Mouse (Mus musculus) liver, embryonic 11.5 days (tissue): ENCODE measurements around the gene Rcan2. TPM values are rescaled to one million over a fixed set of nuclear protein-coding genes. Genes with fewer than 3 reads are reported as not detected.
A peak's percentile ranks its signal among the peaks of the same experiment; 100 is the strongest.

Experiments
- ATAC-seq: fragments of 200-750 bp; cut with Nextera tagmentation; replicated peaks from 2 replicates; pipeline ENCODE4 v1.8.0; 2017; ENCODE audit warnings: moderate number of reproducible peaks, mild to moderate bottlenecking, moderate TSS enrichment, moderate library complexity; ENCODE audit not compliant: low FRiP score
- DNase-seq: peaks from one replicate; pipeline ENCODE4 v3.0.0-alpha.2; 2017; ENCODE audit warnings: low spot score
- H3K27ac ChIP-seq: fragments of 300-500 bp; sonication (generic); 2 replicates; pipeline ENCODE4 v1.5.1; 2014; ENCODE audit warnings: mild to moderate bottlenecking, low read depth, low read length, control low read depth
- H3K27me3 ChIP-seq: fragments of 300-500 bp; sonication (generic); replicated peaks from 2 replicates; pipeline ENCODE4 v1.6.1; 2014; ENCODE audit warnings: low read length, mixed read lengths; ENCODE audit not compliant: control insufficient read depth, insufficient read depth
- H3K36me3 ChIP-seq: fragments of 300-500 bp; sonication (generic); 2 replicates; pipeline ENCODE4 v1.6.1; 2014; ENCODE audit warnings: mild to moderate bottlenecking, low read length, moderate library complexity, mixed read lengths; ENCODE audit not compliant: control insufficient read depth, insufficient read depth
- H3K4me1 ChIP-seq: fragments of 300-500 bp; sonication (generic); replicated peaks from 2 replicates; pipeline ENCODE4 v1.6.1; 2014; ENCODE audit warnings: low read length, mixed read lengths; ENCODE audit not compliant: control insufficient read depth, insufficient read depth
- H3K4me2 ChIP-seq: fragments of 300-500 bp; sonication (generic); 2 replicates; pipeline ENCODE4 v1.6.1; 2014; ENCODE audit warnings: mild to moderate bottlenecking, control low read depth, moderate library complexity
- H3K4me3 ChIP-seq: fragments of 300-500 bp; sonication (generic); 2 replicates; pipeline ENCODE4 v1.5.1; 2014; ENCODE audit warnings: low read depth, low read length, control low read depth
- H3K9ac ChIP-seq: fragments of 300-500 bp; sonication (generic); 2 replicates; pipeline ENCODE4 v1.6.1; 2014; ENCODE audit warnings: low read depth, low read length, control low read depth
- H3K9me3 ChIP-seq: fragments of 300-500 bp; sonication (generic); 2 replicates; pipeline ENCODE4 v1.6.1; 2016; ENCODE audit warnings: low read length, inconsistent platforms, mixed read lengths; ENCODE audit not compliant: control insufficient read depth
- WGBS: fragments of 180-500 bp; shearing (Covaris S2); extraction: QIAGEN DNeasy Blood & Tissue Kit; methylation state at CpG from one replicate; pipeline ENCODE4 v1.1.7; 2014; 5-methylcytosine and 5-hydroxymethylcytosine counted together
- polyA plus RNA-seq: library from polyadenylated mRNA; unstranded; fragments of >200 nt; fragmentation: Nextera tagmentation; extraction: Ambion mirVana; gene quantifications from 2 replicates; pipeline ENCODE4 v1.2.1, GENCODE M21; 2014

The Rcan2 gene
- polyA plus RNA-seq, 1 experiment from 2014 or later = 3.4 TPM

- Histone ChIP-seq H3K36me3 (no peaks in the 10 kb centered on the region), H3K27me3 (no peaks in the 10 kb centered on the region), H3K9me3 (no peaks in the 10 kb centered on the region), H3K4me1 (no peaks in the 10 kb centered on the region), H3K9ac (no peak overlapping the region), H3K4me3 (no peak overlapping the region), H3K27ac (no peak overlapping the region), H3K4me2 (no peak overlapping the region)
- no peak for DNase-seq
- WGBS = 71% methylated on average over 7 of the region's 7 CpGs
- ATAC-seq = no peak
These were observed 85.1 kb downstream of the Rcan2 start for GRCm38 (mm10) chr17:43886262-43886661.

DNA sequence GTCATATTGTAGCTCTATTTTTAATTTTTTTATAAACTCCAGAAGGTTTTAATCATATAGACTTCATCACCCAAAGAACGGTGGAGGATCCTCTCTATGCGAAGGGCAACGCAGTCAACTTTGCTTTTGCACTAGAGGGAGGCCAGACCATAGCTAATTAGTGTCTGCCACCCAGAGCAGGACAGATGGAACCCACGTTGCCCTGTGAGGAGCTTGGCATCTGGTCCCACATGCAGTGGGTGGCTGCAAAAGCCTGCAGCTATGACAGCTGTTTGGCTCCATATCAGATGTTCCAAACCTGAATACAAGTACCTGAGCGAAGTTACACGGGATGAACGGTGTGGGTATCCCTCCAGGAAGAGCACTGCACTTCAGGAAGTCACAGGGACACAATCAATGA lies 86.8 kb downstream of the Rcan2 start:
- ATAC-seq = no peak
- Histone ChIP-seq H3K4me3 (no peak overlapping the region), H3K4me1 (no peaks in the 10 kb centered on the region), H3K27me3 (no peaks in the 10 kb centered on the region), H3K4me2 (no peak overlapping the region), H3K27ac (no peak overlapping the region), H3K36me3 (no peaks in the 10 kb centered on the region), H3K9ac (no peak overlapping the region), H3K9me3 (no peaks in the 10 kb centered on the region)
- 80% methylated on average over 7 of the region's 7 CpGs for WGBS
- no peak for DNase-seq

DNA sequence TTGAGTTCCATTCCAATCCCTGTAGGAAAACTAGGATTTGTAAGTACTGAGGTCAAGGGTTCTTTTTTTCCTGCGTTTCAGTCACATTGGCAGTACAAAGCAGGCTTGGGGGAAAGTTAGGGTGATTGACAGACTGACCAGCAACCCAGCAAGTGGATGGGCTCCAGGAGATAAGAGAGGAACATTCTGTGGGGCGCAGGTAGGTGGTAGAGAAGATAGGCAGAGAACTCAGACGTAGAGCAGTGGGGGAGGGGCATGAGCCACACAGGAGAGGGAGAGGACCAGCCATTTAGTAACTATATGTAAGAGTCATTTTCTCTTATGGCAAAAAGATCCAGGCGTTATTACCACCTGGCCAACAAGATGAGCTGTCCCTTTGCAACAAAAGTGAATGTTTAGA lies 96.2 kb downstream of the Rcan2 start:
- peaks cover 6% of the 10 kb centered on the region; the same call in 1 of the 2 replicates for H3K4me1 ChIP-seq
- ATAC-seq (peak; percentile 70; the same call in 1 of the 2 replicates), DNase-seq (no peak)
- H3K4me3 ChIP-seq = no peak overlapping the region
- H3K36me3 ChIP-seq = no peaks in the 10 kb centered on the region
- H3K4me2 ChIP-seq = no peak overlapping the region
- H3K9ac ChIP-seq = no peak overlapping the region
- no peak overlapping the region for H3K27ac ChIP-seq
- H3K9me3 ChIP-seq = no peaks in the 10 kb centered on the region
- no peaks in the 10 kb centered on the region for H3K27me3 ChIP-seq
- 44% methylated on average over 4 of the region's 4 CpGs for WGBS

DNA sequence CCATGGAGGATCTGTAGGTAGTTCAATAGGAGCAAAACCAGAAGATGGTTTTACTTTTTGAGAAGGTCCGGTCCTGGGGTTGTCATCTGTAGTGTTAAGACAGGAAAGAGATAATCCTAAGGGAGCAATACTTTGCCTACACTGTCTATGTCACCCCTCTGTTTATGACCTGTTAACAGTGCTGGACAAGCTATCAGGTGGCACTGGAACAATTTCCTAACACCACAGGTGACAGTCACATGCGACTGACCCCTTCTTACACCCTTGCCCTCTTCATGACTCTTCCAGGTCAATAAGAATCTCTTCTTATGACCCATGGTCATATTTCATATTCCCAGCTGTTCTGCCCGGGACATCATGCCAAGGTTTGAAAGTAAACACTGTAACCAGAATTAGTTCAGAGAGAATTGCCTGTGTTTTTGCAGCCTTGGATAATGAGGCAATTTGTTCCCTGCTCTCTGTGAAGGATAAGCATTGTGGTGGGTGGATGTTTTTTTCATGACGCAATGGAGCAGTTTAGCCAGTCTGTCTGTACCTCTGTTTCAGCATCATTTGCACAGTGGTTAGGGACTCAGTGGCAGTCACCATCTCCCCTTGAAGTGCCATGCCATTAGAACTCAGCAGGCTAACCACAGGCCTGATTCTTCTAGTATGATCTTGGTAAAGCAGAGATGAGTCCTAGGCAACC lies 98.4 kb downstream of the Rcan2 start:
- Histone ChIP-seq H3K27ac (no peak overlapping the region), H3K4me3 (no peak overlapping the region), H3K9ac (no peak overlapping the region), H3K36me3 (no peaks in the 10 kb centered on the region), H3K4me1 (peaks cover 6% of the 10 kb centered on the region; the same call in 1 of the 2 replicates), H3K9me3 (no peaks in the 10 kb centered on the region), H3K4me2 (no peak overlapping the region), H3K27me3 (no peaks in the 10 kb centered on the region)
- WGBS = 78% methylated on average over 4 of the region's 4 CpGs
- ATAC-seq = no peak
- DNase-seq = no peak

DNA sequence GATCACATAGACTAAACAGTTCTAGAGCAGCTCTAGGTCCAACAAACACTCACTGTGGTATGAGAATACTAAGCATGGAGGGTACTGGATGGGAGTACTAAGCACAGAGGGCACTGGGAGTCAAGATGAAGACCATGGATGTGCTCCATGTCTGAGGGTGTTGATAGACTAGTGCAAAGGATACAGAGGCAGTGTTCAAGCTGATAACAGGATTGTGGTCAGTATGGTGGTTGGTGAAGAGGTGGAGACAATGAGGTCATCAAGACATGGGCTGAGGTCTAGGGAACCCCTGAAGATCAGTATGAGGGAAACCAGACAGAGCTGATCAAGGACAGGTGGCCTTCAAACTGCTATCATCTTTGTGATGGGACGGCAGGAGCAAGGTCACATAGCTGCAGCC lies 99.0 kb downstream of the Rcan2 start:
- no peaks in the 10 kb centered on the region for H3K9me3 ChIP-seq
- H3K27me3 ChIP-seq = no peaks in the 10 kb centered on the region
- no peak overlapping the region for H3K9ac ChIP-seq
- WGBS = 39% methylated on average over 1 of the region's 1 CpGs
- ATAC-seq = peak; percentile 81
- H3K4me1 ChIP-seq = peaks cover 6% of the 10 kb centered on the region; the same call in 1 of the 2 replicates
- no peak for DNase-seq
- H3K36me3 ChIP-seq = no peaks in the 10 kb centered on the region
- H3K4me3 ChIP-seq = no peak overlapping the region
- no peak overlapping the region for H3K27ac ChIP-seq
- no peak overlapping the region for H3K4me2 ChIP-seq

GRCm38 (mm10) chr17:43901474-43901873 lies 100.3 kb downstream of the Rcan2 start:
- ATAC-seq = no peak
- Histone ChIP-seq H3K4me1 (peaks cover 6% of the 10 kb centered on the region; the same call in 1 of the 2 replicates), H3K36me3 (no peaks in the 10 kb centered on the region), H3K4me2 (no peak overlapping the region), H3K27me3 (no peaks in the 10 kb centered on the region), H3K27ac (no peak overlapping the region), H3K9ac (no peak overlapping the region), H3K9me3 (no peaks in the 10 kb centered on the region), H3K4me3 (no peak overlapping the region)
- WGBS = 80% methylated on average over 3 of the region's 3 CpGs
- no peak for DNase-seq

GRCm38 (mm10) chr17:43903807-43904771 lies 102.9 kb downstream of the Rcan2 start:
- ATAC-seq (no peak), DNase-seq (no peak)
- Histone ChIP-seq H3K9me3 (no peaks in the 10 kb centered on the region), H3K4me1 (peaks cover 6% of the 10 kb centered on the region; the same call in 1 of the 2 replicates), H3K27ac (no peak overlapping the region), H3K4me2 (no peak overlapping the region), H3K4me3 (no peak overlapping the region), H3K27me3 (no peaks in the 10 kb centered on the region), H3K36me3 (no peaks in the 10 kb centered on the region), H3K9ac (no peak overlapping the region)
- 78% methylated on average over 9 of the region's 9 CpGs for WGBS

DNA sequence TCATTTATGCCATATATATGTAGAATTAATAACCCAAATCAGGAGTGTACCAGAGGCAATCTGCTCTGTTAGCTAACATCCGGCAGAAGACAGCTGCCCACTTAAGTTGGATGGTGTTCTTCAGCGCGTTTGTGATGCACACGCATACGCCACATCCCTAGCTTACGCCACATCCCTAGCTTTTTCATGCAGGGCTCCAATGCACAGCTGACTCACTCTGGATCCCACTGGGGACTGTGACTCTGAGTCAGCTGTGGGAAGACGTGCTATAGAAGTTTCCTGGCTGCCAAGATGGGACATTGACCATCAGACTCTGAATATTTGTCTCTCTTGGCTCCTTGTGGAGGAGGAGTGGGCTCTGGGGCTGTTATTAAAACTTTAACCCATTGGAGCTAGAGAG lies 103.7 kb downstream of the Rcan2 start:
- no peak overlapping the region for H3K9ac ChIP-seq
- H3K27me3 ChIP-seq = no peaks in the 10 kb centered on the region
- no peak overlapping the region for H3K4me2 ChIP-seq
- H3K36me3 ChIP-seq = no peaks in the 10 kb centered on the region
- no peak overlapping the region for H3K27ac ChIP-seq
- H3K4me1 ChIP-seq = peaks cover 6% of the 10 kb centered on the region; the same call in 1 of the 2 replicates
- DNase-seq = no peak
- no peak for ATAC-seq
- WGBS = 90% methylated on average over 7 of the region's 7 CpGs
- no peaks in the 10 kb centered on the region for H3K9me3 ChIP-seq
- H3K4me3 ChIP-seq = no peak overlapping the region
